Mouse (Mus musculus): Measurements from ENCODE around the gene Cd9. TPM values are rescaled to one million over a fixed set of nuclear protein-coding genes. Genes with fewer than 3 reads are reported as not detected.

The Cd9 gene
- polyA plus RNA-seq, 1 experiment from 2014 or later: 38.2 TPM

- DNase-seq (ENCODE audit: extremely low spot score, low spot score): no peak
- H3K27me3 ChIP-seq (ENCODE audit: poor library complexity, severe bottlenecking): no peaks in the 10 kb centered on the region
- H3K4me1 ChIP-seq: 0 out of 2 replicates have a peak, but pooled peaks cover 6% of the 10 kb centered on the region
- no peak overlapping the region for H3K4me3 ChIP-seq
- H3K27ac ChIP-seq: no peak overlapping the region
- no peaks in the 10 kb centered on the region for H3K9me3 ChIP-seq
- peaks cover 11% of the 10 kb centered on the region; the same call in 1 of the 2 replicates for H3K36me3 ChIP-seq (replicated peaks)
- 88% methylated on average over 7 of the region's 7 CpGs for WGBS
Observed at GRCm38 (mm10) chr6:125462312-125462711, 32.3 kb downstream of the Cd9 start.

DNA sequence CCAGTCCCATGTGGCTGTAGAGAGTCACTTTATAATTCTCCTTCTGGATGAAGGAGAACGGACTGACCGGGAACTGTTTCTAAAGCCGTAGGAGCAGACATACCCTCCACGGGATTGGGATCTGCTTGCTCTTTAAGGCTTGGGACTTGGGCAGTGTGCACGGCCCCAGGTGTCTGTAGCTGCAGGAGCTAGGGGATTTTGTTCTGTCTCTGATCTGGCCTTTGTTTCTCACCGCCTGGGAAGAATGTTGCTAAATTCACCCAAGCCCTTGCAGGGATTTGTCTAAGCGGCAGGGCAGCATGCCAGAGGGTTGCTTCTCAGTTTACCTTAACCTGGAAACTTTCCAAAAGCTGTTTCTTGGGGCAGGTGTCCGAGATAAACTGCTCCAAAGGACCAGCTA, 32.8 kb downstream of the Cd9 start:
- WGBS: 61% methylated on average over 8 of the region's 8 CpGs

DNA sequence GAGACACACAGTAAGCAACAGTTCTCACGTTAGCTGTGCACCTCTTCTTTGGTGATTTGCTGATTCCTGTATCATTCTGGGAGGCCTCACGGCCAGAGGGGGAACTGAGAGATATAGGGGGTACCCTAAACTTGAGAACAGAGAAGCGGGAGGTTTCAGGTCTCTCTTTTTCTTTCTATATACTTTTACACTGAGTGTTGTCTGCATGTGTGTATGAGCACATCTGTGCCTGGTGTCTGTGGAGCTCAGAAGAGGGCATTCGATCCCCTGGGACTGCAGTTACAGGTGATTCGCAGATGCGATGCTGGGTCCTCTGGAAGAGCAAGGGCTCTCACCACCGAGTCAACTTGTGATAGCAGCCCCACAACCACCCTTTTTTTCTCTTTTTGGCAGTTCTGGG, 33.3 kb downstream of the Cd9 start:
- Histone ChIP-seq H3K27ac (no peak overlapping the region), H3K9me3 (no peaks in the 10 kb centered on the region), H3K36me3 (replicated peaks) (peaks cover 11% of the 10 kb centered on the region; the same call in 1 of the 2 replicates), H3K4me1 (peaks cover 7% of the 10 kb centered on the region), H3K27me3 (ENCODE audit: poor library complexity, severe bottlenecking) (no peaks in the 10 kb centered on the region), H3K4me3 (no peak overlapping the region)
- no peak for DNase-seq (ENCODE audit: extremely low spot score, low spot score)
- 93% methylated on average over 7 of the region's 7 CpGs for WGBS

More for the DNA sequence above, 32.8 kb downstream of the Cd9 start:
- Histone ChIP-seq H3K4me3 (no peak overlapping the region), H3K9me3 (no peaks in the 10 kb centered on the region), H3K27ac (no peak overlapping the region), H3K27me3 (ENCODE audit: poor library complexity, severe bottlenecking) (no peaks in the 10 kb centered on the region), H3K36me3 (replicated peaks) (peaks cover 11% of the 10 kb centered on the region; the same call in 1 of the 2 replicates), H3K4me1 (0 out of 2 replicates have a peak, but pooled peaks cover 6% of the 10 kb centered on the region)
- DNase-seq (ENCODE audit: extremely low spot score, low spot score): no peak

GRCm38 (mm10) chr6:125460589-125460988, 34.0 kb downstream of the Cd9 start:
- Histone ChIP-seq H3K27me3 (ENCODE audit: poor library complexity, severe bottlenecking) (no peaks in the 10 kb centered on the region), H3K4me3 (no peak overlapping the region), H3K27ac (no peak overlapping the region), H3K36me3 (replicated peaks) (peaks cover 11% of the 10 kb centered on the region; the same call in 1 of the 2 replicates), H3K4me1 (peaks cover 14% of the 10 kb centered on the region), H3K9me3 (no peaks in the 10 kb centered on the region)
- no peak for DNase-seq (ENCODE audit: extremely low spot score, low spot score)
- WGBS: 89% methylated on average over 11 of the region's 11 CpGs

GRCm38 (mm10) chr6:125459903-125460302, 34.7 kb downstream of the Cd9 start:
- DNase-seq (ENCODE audit: extremely low spot score, low spot score): no peak
- H3K27ac ChIP-seq: no peak overlapping the region
- no peaks in the 10 kb centered on the region for H3K9me3 ChIP-seq
- H3K27me3 ChIP-seq (ENCODE audit: poor library complexity, severe bottlenecking): no peaks in the 10 kb centered on the region
- peaks cover 11% of the 10 kb centered on the region; the same call in 1 of the 2 replicates for H3K36me3 ChIP-seq (replicated peaks)
- H3K4me3 ChIP-seq: no peak overlapping the region
- 94% methylated on average over 5 of the region's 5 CpGs for WGBS
- H3K4me1 ChIP-seq: peaks cover 14% of the 10 kb centered on the region

GRCm38 (mm10) chr6:125455806-125456520, 38.6 kb downstream of the Cd9 start:
- DNase-seq (ENCODE audit: extremely low spot score, low spot score): no peak
- H3K27ac ChIP-seq: no peak overlapping the region
- H3K27me3 ChIP-seq (ENCODE audit: poor library complexity, severe bottlenecking): no peaks in the 10 kb centered on the region
- H3K4me1 ChIP-seq: peaks cover 13% of the 10 kb centered on the region
- no peaks in the 10 kb centered on the region for H3K9me3 ChIP-seq
- no peak overlapping the region for H3K4me3 ChIP-seq
- 63% methylated on average over 12 of the region's 12 CpGs for WGBS
- peaks cover 3% of the 10 kb centered on the region; the same call in 1 of the 2 replicates for H3K36me3 ChIP-seq (replicated peaks)

GRCm38 (mm10) chr6:125454731-125455130, 39.9 kb downstream of the Cd9 start:
- no peaks in the 10 kb centered on the region for H3K27me3 ChIP-seq (ENCODE audit: poor library complexity, severe bottlenecking)
- H3K27ac ChIP-seq: no peak overlapping the region
- 81% methylated on average over 9 of the region's 9 CpGs for WGBS
- H3K4me1 ChIP-seq: peaks cover 13% of the 10 kb centered on the region
- no peak for DNase-seq (ENCODE audit: extremely low spot score, low spot score)
- no peak overlapping the region for H3K4me3 ChIP-seq
- H3K9me3 ChIP-seq: no peaks in the 10 kb centered on the region
- no peaks in the 10 kb centered on the region; the same call in 1 of the 2 replicates for H3K36me3 ChIP-seq (replicated peaks)

DNA sequence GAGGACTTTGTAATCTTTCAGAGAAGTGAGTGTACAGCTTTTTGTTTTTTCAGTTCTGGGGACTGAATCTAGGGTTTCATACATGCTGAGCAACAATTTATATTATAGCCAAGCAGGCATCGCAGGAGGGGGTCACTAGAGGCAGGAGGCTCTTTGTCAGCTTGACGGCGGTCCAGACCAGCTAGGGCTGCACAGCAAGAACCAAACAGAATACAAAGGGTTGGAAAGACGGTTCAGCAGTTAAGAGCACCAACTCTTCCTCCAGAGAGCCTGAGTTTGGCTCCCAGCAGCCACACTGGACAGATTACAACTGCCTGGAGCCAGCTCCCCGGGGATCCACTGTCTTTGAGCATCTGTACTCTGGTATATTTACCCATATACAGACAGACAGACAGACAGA, 40.3 kb downstream of the Cd9 start:
- no peak for DNase-seq (ENCODE audit: extremely low spot score, low spot score)
- Histone ChIP-seq H3K9me3 (no peaks in the 10 kb centered on the region), H3K27ac (no peak overlapping the region), H3K27me3 (ENCODE audit: poor library complexity, severe bottlenecking) (no peaks in the 10 kb centered on the region), H3K4me1 (peaks cover 13% of the 10 kb centered on the region), H3K36me3 (replicated peaks) (no peaks in the 10 kb centered on the region; the same call in 1 of the 2 replicates), H3K4me3 (no peak overlapping the region)
- 41% methylated on average over 5 of the region's 5 CpGs for WGBS

DNA sequence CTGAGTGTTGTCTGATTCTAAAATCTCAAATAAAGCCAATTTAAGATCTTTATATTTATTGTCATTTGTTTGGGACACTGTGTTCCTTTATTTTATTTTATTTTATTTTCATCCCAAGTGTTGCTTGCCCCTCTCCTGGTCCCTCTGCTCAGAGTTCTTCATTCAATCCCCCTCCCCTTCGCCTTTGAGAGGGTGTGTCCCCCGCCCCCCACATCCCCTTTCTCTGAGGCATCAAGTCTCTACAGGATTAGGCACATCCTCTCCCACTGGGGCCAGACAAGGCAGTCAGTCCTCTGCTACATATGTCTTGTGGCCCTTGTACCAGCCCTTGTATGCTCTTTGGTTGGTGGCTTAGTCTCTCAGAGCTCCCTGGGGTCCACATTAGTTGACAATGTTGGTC, 46.9 kb downstream of the Cd9 start:
- DNase-seq (ENCODE audit: extremely low spot score, low spot score): no peak
- Histone ChIP-seq H3K4me1 (peaks cover 11% of the 10 kb centered on the region), H3K9me3 (no peaks in the 10 kb centered on the region), H3K36me3 (replicated peaks) (no peaks in the 10 kb centered on the region), H3K27ac (no peak overlapping the region), H3K27me3 (ENCODE audit: poor library complexity, severe bottlenecking) (no peaks in the 10 kb centered on the region), H3K4me3 (no peak overlapping the region)
- WGBS: 33% methylated on average over 2 of the region's 2 CpGs

DNA sequence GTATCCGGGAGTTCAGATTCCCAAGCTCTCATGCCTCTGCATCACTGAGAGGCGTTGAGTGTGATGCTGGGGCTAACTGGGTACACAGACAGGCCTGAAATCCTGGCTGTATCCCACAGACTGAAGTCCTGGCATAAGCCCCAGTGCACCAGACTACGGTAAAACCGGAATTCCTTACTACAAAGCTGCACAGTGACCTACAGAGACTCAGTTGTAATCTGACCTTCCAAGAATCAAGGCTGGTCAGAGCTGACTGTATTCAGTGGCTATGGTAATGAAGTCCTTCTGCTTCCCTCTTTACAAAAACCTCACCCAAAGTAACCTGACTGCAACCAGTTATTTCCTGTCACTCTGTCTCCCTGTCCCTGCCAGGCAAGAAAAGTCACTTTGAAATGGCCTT, 47.4 kb downstream of the Cd9 start:
- no peak for DNase-seq (ENCODE audit: extremely low spot score, low spot score)

GRCm38 (mm10) chr6:125445381-125445780, 49.2 kb downstream of the Cd9 start:
- Histone ChIP-seq H3K27ac (no peak overlapping the region), H3K9me3 (no peaks in the 10 kb centered on the region), H3K36me3 (replicated peaks) (no peaks in the 10 kb centered on the region), H3K27me3 (ENCODE audit: poor library complexity, severe bottlenecking) (no peaks in the 10 kb centered on the region), H3K4me3 (no peak overlapping the region), H3K4me1 (peaks cover 11% of the 10 kb centered on the region)
- WGBS: 86% methylated on average over 6 of the region's 6 CpGs
- DNase-seq (ENCODE audit: extremely low spot score, low spot score): no peak

More for the DNA sequence above, 47.4 kb downstream of the Cd9 start:
- Histone ChIP-seq H3K36me3 (replicated peaks) (no peaks in the 10 kb centered on the region), H3K9me3 (no peaks in the 10 kb centered on the region), H3K27ac (0 out of 2 replicates have a peak overlapping the region, but pooled peaks have one; percentile 30), H3K4me3 (no peak overlapping the region), H3K27me3 (ENCODE audit: poor library complexity, severe bottlenecking) (no peaks in the 10 kb centered on the region), H3K4me1 (peaks cover 11% of the 10 kb centered on the region)
- 59% methylated on average over 4 of the region's 4 CpGs for WGBS

DNA sequence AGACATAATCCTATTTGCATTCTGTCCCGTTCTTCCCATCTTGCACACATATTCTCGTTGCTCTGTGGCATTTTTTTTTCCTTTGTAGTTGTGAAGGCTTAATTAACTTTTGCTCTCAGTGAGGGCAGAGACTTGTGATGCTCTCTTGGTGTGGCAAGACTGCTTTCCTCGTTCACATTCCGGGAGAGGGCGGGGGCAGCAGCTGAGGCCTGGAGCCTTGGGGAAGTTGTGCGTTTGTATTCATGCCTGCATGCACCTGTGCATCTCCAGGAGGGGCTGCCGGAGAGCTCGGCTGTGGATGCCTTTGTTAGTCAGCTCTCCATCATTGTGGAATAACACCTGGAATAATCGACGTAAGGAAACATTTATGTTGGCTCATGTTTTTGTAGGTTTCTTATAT, 52.0 kb downstream of the Cd9 start:
- no peak for DNase-seq (ENCODE audit: extremely low spot score, low spot score)
- 64% methylated on average over 10 of the region's 10 CpGs for WGBS
- no peak overlapping the region for H3K4me3 ChIP-seq
- H3K27ac ChIP-seq: no peak overlapping the region
- H3K4me1 ChIP-seq: peaks cover 9% of the 10 kb centered on the region
- no peaks in the 10 kb centered on the region for H3K9me3 ChIP-seq
- H3K36me3 ChIP-seq (replicated peaks): no peaks in the 10 kb centered on the region
- H3K27me3 ChIP-seq (ENCODE audit: poor library complexity, severe bottlenecking): no peaks in the 10 kb centered on the region

- 87% methylated on average over 3 of the region's 3 CpGs for WGBS
- no peak for DNase-seq (ENCODE audit: extremely low spot score, low spot score)
- H3K9me3 ChIP-seq: no peaks in the 10 kb centered on the region
- H3K4me3 ChIP-seq: no peak overlapping the region
- peaks cover 8% of the 10 kb centered on the region; the same call in 1 of the 2 replicates for H3K4me1 ChIP-seq
- no peaks in the 10 kb centered on the region for H3K36me3 ChIP-seq (replicated peaks)
- H3K27ac ChIP-seq: no peak overlapping the region
- no peaks in the 10 kb centered on the region for H3K27me3 ChIP-seq (ENCODE audit: poor library complexity, severe bottlenecking)
Observed at GRCm38 (mm10) chr6:125436753-125437152, 57.8 kb downstream of the Cd9 start.

Data from forebrain, embryonic 10.5 days (tissue).